Mouse (Mus musculus) heart, embryonic 11.5 days (tissue): Measurements from ENCODE around the gene Naaladl2. TPM values are rescaled to one million over a fixed set of nuclear protein-coding genes. Genes with fewer than 3 reads are reported as not detected.

Experiments
- ATAC-seq: fragments of 200-750 bp; cut with Nextera tagmentation; replicated peaks from 2 replicates; pipeline ENCODE4 v1.8.0; 2017; ENCODE audit warnings: moderate library complexity; ENCODE audit not compliant: insufficient number of reproducible peaks, low FRiP score, low TSS enrichment
- H3K27ac ChIP-seq: fragments of 300-500 bp; sonication (generic); 2 replicates; pipeline ENCODE4 v1.5.1; 2014; ENCODE audit warnings: mild to moderate bottlenecking, low read depth, low read length
- H3K27me3 ChIP-seq: fragments of 300-500 bp; sonication (generic); 2 replicates; pipeline ENCODE4 v1.6.1; 2014; ENCODE audit warnings: mild to moderate bottlenecking, low read length, mixed read lengths; ENCODE audit not compliant: control insufficient read depth, insufficient read depth
- H3K36me3 ChIP-seq: fragments of 300-500 bp; sonication (generic); 2 replicates; pipeline ENCODE4 v1.6.1; 2014; ENCODE audit warnings: mild to moderate bottlenecking, low read length, moderate library complexity, mixed read lengths; ENCODE audit not compliant: control insufficient read depth, insufficient read depth
- H3K4me1 ChIP-seq: fragments of 300-500 bp; sonication (generic); 2 replicates; pipeline ENCODE4 v1.6.1; 2014; ENCODE audit warnings: low read length; ENCODE audit not compliant: control insufficient read depth, insufficient read depth
- H3K4me2 ChIP-seq: fragments of 300-500 bp; sonication (generic); 2 replicates; pipeline ENCODE4 v1.6.1; 2014; ENCODE audit warnings: mild to moderate bottlenecking, moderate library complexity
- H3K4me3 ChIP-seq: fragments of 300-500 bp; sonication (generic); 2 replicates; pipeline ENCODE4 v1.5.1; 2014; ENCODE audit warnings: low read depth, low read length
- H3K9ac ChIP-seq: fragments of 300-500 bp; sonication (generic); 2 replicates; pipeline ENCODE4 v1.6.1; 2014; ENCODE audit warnings: mild to moderate bottlenecking, low read depth, low read length, moderate library complexity
- H3K9me3 ChIP-seq: fragments of 300-500 bp; sonication (generic); replicated peaks from 2 replicates; pipeline ENCODE4 v1.6.1; 2016; ENCODE audit warnings: low read length; ENCODE audit not compliant: control insufficient read depth
- WGBS: fragments of 180-500 bp; shearing (Covaris S2); extraction: QIAGEN DNeasy Blood & Tissue Kit; methylation state at CpG from one replicate; pipeline ENCODE4 v1.1.7; 2014; ENCODE audit not compliant: insufficient replicate concordance; 5-methylcytosine and 5-hydroxymethylcytosine counted together
- polyA plus RNA-seq: library from polyadenylated mRNA; unstranded; fragments of >200 nt; fragmentation: Nextera tagmentation; extraction: Ambion mirVana; gene quantifications from 2 replicates; pipeline ENCODE4 v1.2.1, GENCODE M21; 2014

The Naaladl2 gene
- polyA plus RNA-seq, 1 experiment from 2014 or later: 3.6 TPM

DNA sequence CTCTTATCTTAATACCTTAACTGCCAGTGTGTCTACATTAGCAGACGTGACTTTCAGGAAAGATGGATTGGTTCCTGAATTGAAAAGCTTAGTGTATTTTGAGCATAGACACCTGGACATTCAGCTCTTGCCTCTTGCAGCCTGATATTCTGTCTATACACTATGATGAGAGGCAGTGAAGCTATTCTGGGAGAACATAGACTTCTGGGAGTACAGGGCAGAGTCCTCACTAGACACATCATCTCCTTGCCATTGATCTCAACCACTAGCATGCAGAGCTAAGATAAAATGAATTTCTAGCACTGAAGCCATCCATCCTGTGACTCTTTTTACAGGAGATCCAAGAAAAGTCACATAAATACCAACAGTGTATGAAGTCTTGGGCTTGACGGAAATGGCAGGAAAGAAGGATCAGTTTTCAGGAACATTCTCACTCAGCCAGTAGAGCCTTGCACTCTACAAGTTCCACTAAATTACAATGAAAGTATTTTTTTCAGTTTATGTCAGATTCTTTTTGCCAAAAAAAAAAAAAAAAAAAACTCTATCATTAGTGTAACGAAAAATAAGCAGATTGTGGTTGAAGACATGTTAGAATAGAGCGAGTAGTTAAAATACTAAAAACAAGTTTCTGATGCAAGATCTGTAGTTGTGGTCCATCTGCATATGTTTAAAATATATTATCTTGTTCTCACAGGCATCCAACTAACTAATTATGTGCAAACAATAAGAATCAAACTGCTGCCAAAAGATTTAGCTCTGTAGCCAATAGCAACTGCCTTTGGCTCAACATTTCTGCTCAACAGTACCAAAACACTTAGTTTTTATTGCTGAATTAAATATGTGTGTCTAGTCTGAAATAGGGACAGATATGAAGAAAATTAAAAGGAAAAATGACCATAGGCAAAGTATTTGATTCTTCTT is 1171.1 kb downstream of the Naaladl2 start:
- no peak for ATAC-seq
- H3K4me2 ChIP-seq: no peak overlapping the region
- WGBS: 76% methylated on average over 4 of the region's 4 CpGs

DNA sequence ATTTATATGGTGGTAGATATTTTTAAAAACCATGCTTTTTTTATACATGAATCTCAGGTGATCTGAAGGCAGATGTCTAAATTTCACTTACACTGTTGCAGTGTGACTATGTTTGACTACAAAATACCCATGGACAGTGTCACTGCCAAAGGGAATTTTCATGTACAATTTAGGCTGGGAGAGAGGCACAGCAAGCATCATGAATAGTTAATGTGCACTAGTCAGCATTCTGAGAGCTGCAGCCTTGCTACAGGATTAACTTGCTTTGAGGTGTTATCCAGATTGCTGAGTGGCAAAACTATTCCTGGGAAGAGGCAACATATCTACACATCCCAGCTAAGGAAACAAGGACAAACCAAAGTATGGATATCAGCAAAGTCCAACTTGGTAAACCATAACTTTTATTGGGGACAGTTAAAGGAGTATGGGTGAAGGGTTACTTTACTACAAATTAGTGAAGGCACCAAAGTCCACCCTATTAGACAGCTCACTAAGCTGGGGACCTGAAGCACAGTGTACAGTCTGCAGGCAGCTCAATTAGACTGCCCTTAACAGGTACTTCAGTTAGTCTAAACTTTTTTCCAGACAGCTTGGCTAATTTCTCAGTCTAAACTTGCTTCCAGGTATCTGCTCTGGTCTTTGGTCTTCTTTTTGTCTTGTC is 1181.0 kb downstream of the Naaladl2 start:
- no peaks in the 10 kb centered on the region for H3K27me3 ChIP-seq
- no peak overlapping the region for H3K9ac ChIP-seq
- H3K4me3 ChIP-seq: no peak overlapping the region
- no peaks in the 10 kb centered on the region for H3K36me3 ChIP-seq
- no peak for ATAC-seq
- no peaks in the 10 kb centered on the region for H3K9me3 ChIP-seq
- H3K4me2 ChIP-seq: no peak overlapping the region
- no peaks in the 10 kb centered on the region for H3K4me1 ChIP-seq
- no peak overlapping the region for H3K27ac ChIP-seq

More for the DNA sequence above, 1171.1 kb downstream of the Naaladl2 start:
- Histone ChIP-seq H3K27ac (no peak overlapping the region), H3K9me3 (no peaks in the 10 kb centered on the region), H3K4me1 (no peaks in the 10 kb centered on the region), H3K36me3 (no peaks in the 10 kb centered on the region), H3K9ac (no peak overlapping the region), H3K4me3 (no peak overlapping the region), H3K27me3 (no peaks in the 10 kb centered on the region)

- 70% methylated on average over 2 of the region's 2 CpGs for WGBS
- Histone ChIP-seq H3K9me3 (no peaks in the 10 kb centered on the region), H3K4me2 (no peak overlapping the region), H3K4me3 (no peak overlapping the region), H3K4me1 (no peaks in the 10 kb centered on the region), H3K9ac (no peak overlapping the region), H3K27me3 (no peaks in the 10 kb centered on the region), H3K27ac (no peak overlapping the region), H3K36me3 (no peaks in the 10 kb centered on the region)
- no peak for ATAC-seq
Measured at GRCm38 (mm10) chr3:23946182-23946581, 1197.9 kb downstream of the Naaladl2 start.

- no peak for ATAC-seq
- 71% methylated on average over 5 of the region's 5 CpGs for WGBS
- H3K36me3 ChIP-seq: no peaks in the 10 kb centered on the region
- no peak overlapping the region for H3K4me2 ChIP-seq
- H3K4me3 ChIP-seq: no peak overlapping the region
- H3K27me3 ChIP-seq: no peaks in the 10 kb centered on the region
- no peaks in the 10 kb centered on the region for H3K9me3 ChIP-seq
- H3K27ac ChIP-seq: no peak overlapping the region
- no peak overlapping the region for H3K9ac ChIP-seq
- no peaks in the 10 kb centered on the region for H3K4me1 ChIP-seq
Measured at GRCm38 (mm10) chr3:23937299-23937698, 1206.8 kb downstream of the Naaladl2 start.

GRCm38 (mm10) chr3:23928097-23928496 is 1216.0 kb downstream of the Naaladl2 start:
- H3K4me2 ChIP-seq: no peak overlapping the region
- WGBS: 61% methylated on average over 4 of the region's 4 CpGs
- no peak overlapping the region for H3K27ac ChIP-seq
- no peaks in the 10 kb centered on the region for H3K9me3 ChIP-seq
- no peak overlapping the region for H3K4me3 ChIP-seq
- H3K27me3 ChIP-seq: no peaks in the 10 kb centered on the region
- H3K9ac ChIP-seq: no peak overlapping the region
- H3K4me1 ChIP-seq: no peaks in the 10 kb centered on the region
- no peak for ATAC-seq
- no peaks in the 10 kb centered on the region for H3K36me3 ChIP-seq

GRCm38 (mm10) chr3:23907682-23908081 is 1236.4 kb downstream of the Naaladl2 start:
- Histone ChIP-seq H3K4me2 (no peak overlapping the region), H3K36me3 (no peaks in the 10 kb centered on the region), H3K4me1 (no peaks in the 10 kb centered on the region), H3K4me3 (no peak overlapping the region), H3K27me3 (no peaks in the 10 kb centered on the region), H3K9me3 (no peaks in the 10 kb centered on the region), H3K27ac (no peak overlapping the region), H3K9ac (no peak overlapping the region)
- WGBS: 76% methylated on average over 1 of the region's 1 CpGs
- no peak for ATAC-seq

DNA sequence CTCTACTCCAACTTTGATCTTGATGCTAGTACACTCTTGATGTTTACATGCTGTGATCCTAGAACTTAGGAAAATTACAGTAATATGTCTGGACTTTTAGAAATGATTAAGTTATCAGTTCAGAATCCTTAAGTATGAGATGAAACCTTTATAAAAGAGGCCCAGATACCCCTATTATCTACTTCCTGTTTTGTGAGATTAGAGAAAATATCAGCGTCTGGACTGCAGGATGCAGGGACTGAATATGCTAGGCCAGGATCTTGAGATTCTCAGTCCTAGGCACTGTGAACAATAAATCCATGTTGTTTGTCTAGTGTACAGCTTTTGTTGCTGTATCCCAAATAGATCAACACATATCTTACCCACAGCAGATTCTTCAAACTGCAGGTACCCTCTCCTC is 1278.4 kb downstream of the Naaladl2 start:
- Histone ChIP-seq H3K27me3 (no peaks in the 10 kb centered on the region), H3K9ac (no peak overlapping the region), H3K27ac (no peak overlapping the region), H3K9me3 (no peaks in the 10 kb centered on the region), H3K4me2 (no peak overlapping the region), H3K4me3 (no peak overlapping the region), H3K4me1 (no peaks in the 10 kb centered on the region), H3K36me3 (no peaks in the 10 kb centered on the region)
- 65% methylated on average over 1 of the region's 1 CpGs for WGBS
- no peak for ATAC-seq

DNA sequence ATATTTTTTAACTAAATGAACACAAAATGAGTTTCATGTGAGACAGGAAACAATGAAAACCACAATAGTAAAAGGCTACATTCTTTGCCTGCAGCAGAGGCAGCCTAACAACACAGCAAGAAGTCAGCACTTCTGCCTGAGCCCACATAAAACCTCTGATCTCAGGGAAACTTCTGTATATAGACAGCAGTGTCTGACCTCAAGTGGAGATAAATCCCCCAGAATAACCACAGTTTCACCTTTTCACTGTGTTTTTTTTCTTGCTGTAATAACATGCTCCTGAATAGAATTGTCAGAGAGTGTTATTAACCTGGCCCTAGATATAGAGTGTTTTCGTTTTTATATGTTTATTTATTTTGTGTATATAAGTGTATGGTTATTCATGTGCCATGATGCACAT is 1286.8 kb downstream of the Naaladl2 start:
- H3K9me3 ChIP-seq: no peaks in the 10 kb centered on the region
- no peaks in the 10 kb centered on the region for H3K27me3 ChIP-seq
- no peaks in the 10 kb centered on the region for H3K36me3 ChIP-seq
- ATAC-seq: no peak
- H3K4me2 ChIP-seq: no peak overlapping the region
- H3K4me1 ChIP-seq: no peaks in the 10 kb centered on the region
- H3K9ac ChIP-seq: no peak overlapping the region
- H3K4me3 ChIP-seq: no peak overlapping the region
- WGBS: 53% methylated on average over 1 of the region's 1 CpGs
- no peak overlapping the region for H3K27ac ChIP-seq

- no peak overlapping the region for H3K27ac ChIP-seq
- no peaks in the 10 kb centered on the region for H3K36me3 ChIP-seq
- no peak for ATAC-seq
- no peaks in the 10 kb centered on the region for H3K4me1 ChIP-seq
- no peaks in the 10 kb centered on the region for H3K27me3 ChIP-seq
- no peaks in the 10 kb centered on the region for H3K9me3 ChIP-seq
- H3K4me2 ChIP-seq: no peak overlapping the region
- no peak overlapping the region for H3K4me3 ChIP-seq
- H3K9ac ChIP-seq: no peak overlapping the region
Measured at GRCm38 (mm10) chr3:23817585-23817984, 1326.5 kb downstream of the Naaladl2 start.
